9 mouse cellular contexts compared by ENCODE assay signal in the genomic region with DNA sequence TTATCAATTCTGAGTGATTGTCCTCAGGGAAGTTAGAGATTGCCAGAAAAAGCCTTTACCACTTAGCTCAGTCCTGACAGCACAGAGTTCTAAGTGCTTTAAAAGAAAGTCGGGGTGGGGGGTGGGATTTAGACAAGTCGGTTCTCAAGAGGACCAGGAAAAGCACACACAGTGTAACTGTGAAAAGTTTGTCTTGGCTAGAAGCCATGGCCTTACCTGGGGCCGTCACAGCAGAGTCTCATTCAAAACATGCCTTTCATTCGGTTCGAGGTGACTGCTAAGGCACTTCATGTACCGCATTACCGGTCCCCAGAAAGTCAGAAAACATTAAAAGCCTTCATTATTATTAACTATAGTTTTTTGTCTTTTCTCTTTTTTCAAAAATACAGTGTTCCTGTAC.
DNase-seq lines count a peak whose midpoint lies in the region; ATAC-seq and TF ChIP-seq lines count a peak whose summit lies in the region.
"Had no signal": no experiment of that assay in that cellular context is flagged by ENCODE, and none has a peak within 500 bp of the region (broad histone marks: within the 10 kb centered on the region; RNA-seq: fewer than 3 reads in every experiment).

No protein-coding gene starts in this region.

- intact Hi-C loops in heart, postnatal 36 days (cut with DNase I), result no loop called here

- no peak for ATAC-seq in heart, embryonic 13.5 days (ENCODE audit: extremely low read depth, insufficient number of reproducible peaks, low FRiP score, low TSS enrichment)
- peak; percentile 69 for ATAC-seq in liver, embryonic 16.5 days (ENCODE audit: low read depth)
- ATAC-seq in liver, embryonic 12.5 days, result no peak
- ATAC-seq in lung, embryonic 14.5 days (ENCODE audit: insufficient read depth), result peak; percentile 87
- ATAC-seq in stomach, postnatal 0 days (ENCODE audit: low FRiP score, low TSS enrichment), result peak; percentile 63; the same call in 1 of the 2 replicates

- DNase-seq in heart, postnatal 36 days, result no peak
- peak; percentile 82 for DNase-seq in lung, embryonic 14.5 days
- DNase-seq in stomach, postnatal 0 days (ENCODE audit: low spot score), result peak; percentile 59
- DNase-seq in yolk sac, embryonic 10.5 days (ENCODE audit: low spot score), result no peak
- DNase-seq: cerebellum, adult 9-11 months had no signal

- TF ChIP-seq CTCF in lung, embryonic 14.5 days (IDR thresholded peaks at IDR 0.05; ENCODE audit: low read depth), result no peak
- TF ChIP-seq CTCF in stomach, postnatal 0 days (IDR thresholded peaks at IDR 0.05; ENCODE audit: low read depth), result no peak

- TF ChIP-seq EP300 in stomach, postnatal 0 days (optimal IDR thresholded peaks at IDR 0.05), result no peak

- H3K9ac ChIP-seq in heart, embryonic 13.5 days, result peak overlapping the region; percentile 37; the same call in 1 of the 2 replicates
- no peak overlapping the region for H3K9ac ChIP-seq in liver, embryonic 16.5 days (ENCODE audit: low read depth, low read length)
- H3K9ac ChIP-seq in liver, embryonic 12.5 days, result no peak overlapping the region
- no peak overlapping the region for H3K9ac ChIP-seq in lung, embryonic 14.5 days
- no peak overlapping the region for H3K9ac ChIP-seq in stomach, postnatal 0 days (ENCODE audit: low read length)

- no peaks in the 10 kb centered on the region; the same call in 1 of the 2 replicates for H3K27me3 ChIP-seq in heart, embryonic 13.5 days (replicated peaks)
- no peaks in the 10 kb centered on the region for H3K27me3 ChIP-seq in liver, embryonic 16.5 days (ENCODE audit: control insufficient read depth, insufficient read depth, low read depth, low read length)
- 0 out of 2 replicates have a peak, but pooled peaks cover 4% of the 10 kb centered on the region for H3K27me3 ChIP-seq in liver, embryonic 12.5 days (replicated peaks)
- H3K27me3 ChIP-seq in lung, embryonic 14.5 days (ENCODE audit: insufficient read depth, low read length), result no peaks in the 10 kb centered on the region
- no peaks in the 10 kb centered on the region for H3K27me3 ChIP-seq in stomach, postnatal 0 days (ENCODE audit: control insufficient read depth, insufficient read depth, low read length)

- H3K4me3 ChIP-seq in heart, embryonic 13.5 days, result no peak overlapping the region
- no peak overlapping the region for H3K4me3 ChIP-seq in liver, embryonic 16.5 days (ENCODE audit: low read depth, low read length)
- H3K4me3 ChIP-seq in liver, embryonic 12.5 days, result no peak overlapping the region
- no peak overlapping the region for H3K4me3 ChIP-seq in lung, embryonic 14.5 days (ENCODE audit: low read depth, low read length)
- H3K4me3 ChIP-seq in stomach, postnatal 0 days (ENCODE audit: low read depth, low read length), result no peak overlapping the region
- H3K4me3 ChIP-seq: megakaryocyte, embryonic 14.5 days had no signal

- no peaks in the 10 kb centered on the region for H3K36me3 ChIP-seq in heart, embryonic 13.5 days
- H3K36me3 ChIP-seq in liver, embryonic 16.5 days (ENCODE audit: control insufficient read depth, insufficient read depth), result no peaks in the 10 kb centered on the region
- H3K36me3 ChIP-seq in liver, embryonic 12.5 days, result no peaks in the 10 kb centered on the region
- no peaks in the 10 kb centered on the region for H3K36me3 ChIP-seq in lung, embryonic 14.5 days (ENCODE audit: insufficient read depth)
- H3K36me3 ChIP-seq in stomach, postnatal 0 days (ENCODE audit: control insufficient read depth, insufficient read depth, low read length), result no peaks in the 10 kb centered on the region

- H3K4me2 ChIP-seq in heart, embryonic 13.5 days, result no peak overlapping the region
- H3K4me2 ChIP-seq in liver, embryonic 16.5 days (ENCODE audit: low read depth, low read length), result no peak overlapping the region
- H3K4me2 ChIP-seq in liver, embryonic 12.5 days, result no peak overlapping the region
- H3K4me2 ChIP-seq in lung, embryonic 14.5 days, result no peak overlapping the region
- H3K4me2 ChIP-seq in stomach, postnatal 0 days (replicated peaks; ENCODE audit: low read depth), result no peak overlapping the region

- 41% methylated on average over 7 of the region's 7 CpGs for WGBS in heart, embryonic 13.5 days
- WGBS in liver, embryonic 16.5 days (ENCODE audit: insufficient replicate concordance), result 63% methylated on average over 7 of the region's 7 CpGs
- WGBS in liver, embryonic 12.5 days (ENCODE audit: insufficient replicate concordance), result 67% methylated on average over 7 of the region's 7 CpGs
- 39% methylated on average over 7 of the region's 7 CpGs for WGBS in lung, embryonic 14.5 days
- WGBS in stomach, postnatal 0 days, result 31% methylated on average over 7 of the region's 7 CpGs

- H3K4me1 ChIP-seq in heart, embryonic 13.5 days, result peaks cover 40% of the 10 kb centered on the region
- H3K4me1 ChIP-seq in liver, embryonic 16.5 days (ENCODE audit: control insufficient read depth, low read depth, low read length), result no peaks in the 10 kb centered on the region; the same call in 1 of the 2 replicates
- 0 out of 2 replicates have a peak, but pooled peaks cover 8% of the 10 kb centered on the region for H3K4me1 ChIP-seq in liver, embryonic 12.5 days
- H3K4me1 ChIP-seq in lung, embryonic 14.5 days (ENCODE audit: insufficient read depth), result 0 out of 2 replicates have a peak, but pooled peaks cover 3% of the 10 kb centered on the region
- H3K4me1 ChIP-seq in stomach, postnatal 0 days (replicated peaks; ENCODE audit: control insufficient read depth, insufficient read depth), result no peaks in the 10 kb centered on the region

- H3K9me3 ChIP-seq in heart, embryonic 13.5 days, result no peaks in the 10 kb centered on the region
- H3K9me3 ChIP-seq in liver, embryonic 16.5 days (replicated peaks; ENCODE audit: control insufficient read depth, low read length), result no peaks in the 10 kb centered on the region
- no peaks in the 10 kb centered on the region for H3K9me3 ChIP-seq in liver, embryonic 12.5 days (replicated peaks)
- H3K9me3 ChIP-seq in lung, embryonic 14.5 days (ENCODE audit: low read depth, low read length), result no peaks in the 10 kb centered on the region
- no peaks in the 10 kb centered on the region for H3K9me3 ChIP-seq in stomach, postnatal 0 days (ENCODE audit: control insufficient read depth, low read length)
- H3K9me3 ChIP-seq: megakaryocyte, embryonic 14.5 days had no signal

- no peak overlapping the region for H3K27ac ChIP-seq in heart, embryonic 13.5 days (replicated peaks)
- no peak overlapping the region for H3K27ac ChIP-seq in liver, embryonic 16.5 days (ENCODE audit: low read length)
- no peak overlapping the region for H3K27ac ChIP-seq in liver, embryonic 12.5 days
- H3K27ac ChIP-seq in lung, embryonic 14.5 days (ENCODE audit: low read depth), result peak overlapping the region; percentile 65
- no peak overlapping the region for H3K27ac ChIP-seq in stomach, postnatal 0 days (replicated peaks)

Comparison
In these comparisons a context has a peak if more than half of its experiments do, and no peak if none do; other contexts are left out.
1. ATAC-seq: peak in liver, embryonic 16.5 days (single experiment), lung, embryonic 14.5 days (single experiment) and stomach, postnatal 0 days (single experiment); none in heart, embryonic 13.5 days (single experiment) and liver, embryonic 12.5 days (single experiment).
2. DNase-seq: peak in lung, embryonic 14.5 days (single experiment) and stomach, postnatal 0 days (single experiment); none in heart, postnatal 36 days (0 of 2) and yolk sac, embryonic 10.5 days (single experiment).